Mouse (Mus musculus): ENCODE measurements around the gene Steap4. TPM values are rescaled to one million over a fixed set of nuclear protein-coding genes. Genes with fewer than 3 reads are reported as not detected.
"Not testable (repeated sequence)": the region's sequence is repeated elsewhere in the genome, so short reads cannot be mapped to it uniquely, and the experiment has no call there.

The Steap4 gene
- polyA plus RNA-seq, 1 experiment from 2014 or later = 6.4 TPM

GRCm38 (mm10) chr5:7955371-7955966 is 4.8 kb upstream of the Steap4 start:
- H3K4me2 ChIP-seq = no peak overlapping the region
- H3K9ac ChIP-seq = no peak overlapping the region
- no peaks in the 10 kb centered on the region for H3K4me1 ChIP-seq (replicated peaks)
- no peaks in the 10 kb centered on the region for H3K27me3 ChIP-seq
- no peaks in the 10 kb centered on the region for H3K36me3 ChIP-seq (replicated peaks)
- no peak overlapping the region for H3K27ac ChIP-seq (replicated peaks)
- no peak overlapping the region for H3K4me3 ChIP-seq (replicated peaks)
- H3K9me3 ChIP-seq (replicated peaks) = no peaks in the 10 kb centered on the region
- 28% methylated on average over 5 of the region's 5 CpGs for WGBS (ENCODE audit: insufficient replicate concordance)
- ATAC-seq (ENCODE audit: insufficient read depth) = no peak

- no peak for ATAC-seq (ENCODE audit: insufficient read depth)
- no peak overlapping the region for H3K9ac ChIP-seq
- H3K4me3 ChIP-seq (replicated peaks) = no peak overlapping the region
- no peak overlapping the region for H3K4me2 ChIP-seq
- WGBS (ENCODE audit: insufficient replicate concordance) = 70% methylated on average over 4 of the region's 4 CpGs
- H3K4me1 ChIP-seq (replicated peaks) = no peaks in the 10 kb centered on the region
- no peaks in the 10 kb centered on the region for H3K27me3 ChIP-seq
- no peaks in the 10 kb centered on the region for H3K36me3 ChIP-seq (replicated peaks)
- H3K9me3 ChIP-seq (replicated peaks) = no peaks in the 10 kb centered on the region
- H3K27ac ChIP-seq (replicated peaks) = no peak overlapping the region
Observed at GRCm38 (mm10) chr5:7958061-7958460, 2.2 kb upstream of the Steap4 start.

GRCm38 (mm10) chr5:7959286-7959685 is 971 bp upstream of the Steap4 start:
- 50% methylated on average over 6 of the region's 6 CpGs for WGBS (ENCODE audit: insufficient replicate concordance)
- Histone ChIP-seq H3K27ac (replicated peaks) (no peak overlapping the region), H3K4me3 (replicated peaks) (no peak overlapping the region), H3K27me3 (no peaks in the 10 kb centered on the region), H3K9me3 (replicated peaks) (no peaks in the 10 kb centered on the region), H3K9ac (no peak overlapping the region), H3K36me3 (replicated peaks) (no peaks in the 10 kb centered on the region), H3K4me1 (replicated peaks) (no peaks in the 10 kb centered on the region), H3K4me2 (no peak overlapping the region)
- no peak for ATAC-seq (ENCODE audit: insufficient read depth)

GRCm38 (mm10) chr5:7961113-7961512 is 856 bp downstream of the Steap4 start:
- no peak overlapping the region for H3K27ac ChIP-seq (replicated peaks)
- H3K36me3 ChIP-seq (replicated peaks) = no peaks in the 10 kb centered on the region
- H3K4me2 ChIP-seq = no peak overlapping the region
- WGBS (ENCODE audit: insufficient replicate concordance) = 54% methylated on average over 7 of the region's 7 CpGs
- no peaks in the 10 kb centered on the region for H3K27me3 ChIP-seq
- no peaks in the 10 kb centered on the region for H3K9me3 ChIP-seq (replicated peaks)
- ATAC-seq (ENCODE audit: insufficient read depth) = no peak
- no peaks in the 10 kb centered on the region for H3K4me1 ChIP-seq (replicated peaks)
- no peak overlapping the region for H3K4me3 ChIP-seq (replicated peaks)
- no peak overlapping the region for H3K9ac ChIP-seq

GRCm38 (mm10) chr5:7965281-7965680 is 5.0 kb downstream of the Steap4 start:
- no peak for ATAC-seq (ENCODE audit: insufficient read depth)
- Histone ChIP-seq H3K36me3 (replicated peaks) (no peaks in the 10 kb centered on the region), H3K4me2 (no peak overlapping the region), H3K27ac (replicated peaks) (no peak overlapping the region), H3K4me3 (replicated peaks) (no peak overlapping the region), H3K9ac (no peak overlapping the region), H3K4me1 (replicated peaks) (no peaks in the 10 kb centered on the region), H3K9me3 (replicated peaks) (no peaks in the 10 kb centered on the region), H3K27me3 (no peaks in the 10 kb centered on the region)
- 27% methylated on average over 3 of the region's 3 CpGs for WGBS (ENCODE audit: insufficient replicate concordance)

- H3K27ac ChIP-seq (replicated peaks) = no peak overlapping the region
- WGBS (ENCODE audit: insufficient replicate concordance) = 64% methylated on average over 5 of the region's 5 CpGs
- H3K27me3 ChIP-seq = no peaks in the 10 kb centered on the region
- ATAC-seq (ENCODE audit: insufficient read depth) = no peak
- no peak overlapping the region for H3K4me2 ChIP-seq
- no peaks in the 10 kb centered on the region for H3K4me1 ChIP-seq (replicated peaks)
- H3K36me3 ChIP-seq (replicated peaks) = no peaks in the 10 kb centered on the region
- no peak overlapping the region for H3K9ac ChIP-seq
- no peak overlapping the region for H3K4me3 ChIP-seq (replicated peaks)
- no peaks in the 10 kb centered on the region for H3K9me3 ChIP-seq (replicated peaks)
Observed at GRCm38 (mm10) chr5:7968152-7968551, 7.9 kb downstream of the Steap4 start.

- no peak overlapping the region for H3K4me3 ChIP-seq (replicated peaks)
- no peak for ATAC-seq (ENCODE audit: insufficient read depth)
- H3K4me1 ChIP-seq (replicated peaks) = no peaks in the 10 kb centered on the region
- H3K36me3 ChIP-seq (replicated peaks) = no peaks in the 10 kb centered on the region
- H3K9me3 ChIP-seq (replicated peaks) = no peaks in the 10 kb centered on the region
- H3K27ac ChIP-seq (replicated peaks) = no peak overlapping the region
- no peak overlapping the region for H3K4me2 ChIP-seq
- H3K27me3 ChIP-seq = no peaks in the 10 kb centered on the region
- 63% methylated on average over 2 of the region's 2 CpGs for WGBS (ENCODE audit: insufficient replicate concordance)
- H3K9ac ChIP-seq = no peak overlapping the region
Observed at GRCm38 (mm10) chr5:7972266-7972665, 12.0 kb downstream of the Steap4 start.

- ATAC-seq (ENCODE audit: insufficient read depth) = no peak
- no peak overlapping the region for H3K27ac ChIP-seq (replicated peaks)
- 61% methylated on average over 11 of the region's 11 CpGs for WGBS (ENCODE audit: insufficient replicate concordance)
- H3K9me3 ChIP-seq (replicated peaks) = no peaks in the 10 kb centered on the region
- no peaks in the 10 kb centered on the region for H3K36me3 ChIP-seq (replicated peaks)
- no peaks in the 10 kb centered on the region for H3K27me3 ChIP-seq
- H3K4me1 ChIP-seq (replicated peaks) = no peaks in the 10 kb centered on the region
- no peak overlapping the region for H3K4me3 ChIP-seq (replicated peaks)
- no peak overlapping the region for H3K9ac ChIP-seq
- H3K4me2 ChIP-seq = no peak overlapping the region
Observed at GRCm38 (mm10) chr5:7974522-7975197, 14.4 kb downstream of the Steap4 start.

GRCm38 (mm10) chr5:7980586-7980985 is 20.3 kb downstream of the Steap4 start:
- Histone ChIP-seq H3K36me3 (replicated peaks) (no peaks in the 10 kb centered on the region), H3K9me3 (replicated peaks) (no peaks in the 10 kb centered on the region), H3K27me3 (no peaks in the 10 kb centered on the region), H3K4me3 (replicated peaks) (no peak overlapping the region), H3K4me1 (replicated peaks) (no peaks in the 10 kb centered on the region), H3K9ac (no peak overlapping the region), H3K27ac (replicated peaks) (no peak overlapping the region), H3K4me2 (no peak overlapping the region)
- 16% methylated on average over 5 of the region's 5 CpGs for WGBS (ENCODE audit: insufficient replicate concordance)
- ATAC-seq (ENCODE audit: insufficient read depth) = peak; percentile 51

GRCm38 (mm10) chr5:7987962-7988361 is 27.7 kb downstream of the Steap4 start:
- H3K27ac ChIP-seq (replicated peaks) = no peak overlapping the region
- H3K4me2 ChIP-seq = no peak overlapping the region
- no peak for ATAC-seq (ENCODE audit: insufficient read depth)
- H3K4me1 ChIP-seq (replicated peaks) = no peaks in the 10 kb centered on the region
- WGBS (ENCODE audit: insufficient replicate concordance) = 29% methylated on average over 1 of the region's 1 CpGs
- H3K4me3 ChIP-seq (replicated peaks) = no peak overlapping the region
- H3K9me3 ChIP-seq (replicated peaks) = no peaks in the 10 kb centered on the region
- H3K36me3 ChIP-seq (replicated peaks) = no peaks in the 10 kb centered on the region
- no peak overlapping the region for H3K9ac ChIP-seq
- H3K27me3 ChIP-seq = no peaks in the 10 kb centered on the region

- no peaks in the 10 kb centered on the region for H3K36me3 ChIP-seq (replicated peaks)
- H3K27me3 ChIP-seq = no peaks in the 10 kb centered on the region
- 21% methylated on average over 4 of the region's 4 CpGs for WGBS (ENCODE audit: insufficient replicate concordance)
- no peak overlapping the region for H3K4me2 ChIP-seq
- no peaks in the 10 kb centered on the region for H3K9me3 ChIP-seq (replicated peaks)
- no peak overlapping the region for H3K27ac ChIP-seq (replicated peaks)
- H3K4me3 ChIP-seq (replicated peaks) = no peak overlapping the region
- no peak overlapping the region for H3K9ac ChIP-seq
- no peaks in the 10 kb centered on the region for H3K4me1 ChIP-seq (replicated peaks)
- no peak for ATAC-seq (ENCODE audit: insufficient read depth)
Observed at GRCm38 (mm10) chr5:7988415-7988814, 28.2 kb downstream of the Steap4 start.

- H3K9ac ChIP-seq; ATAC-seq (ENCODE audit: insufficient read depth); H3K4me3 ChIP-seq (replicated peaks); H3K4me1 ChIP-seq (replicated peaks); H3K27ac ChIP-seq (replicated peaks); H3K27me3 ChIP-seq; H3K9me3 ChIP-seq (replicated peaks); H3K4me2 ChIP-seq; H3K36me3 ChIP-seq (replicated peaks): not testable (repeated sequence)
- WGBS (ENCODE audit: insufficient replicate concordance) = 77% methylated on average over 2 of the region's 2 CpGs
Observed at GRCm38 (mm10) chr5:7991631-7992030, 31.4 kb downstream of the Steap4 start.

Data from liver, embryonic 15.5 days (tissue).